Mouse (Mus musculus) small intestine, adult 2 months (tissue): ENCODE data around the gene Rpl10-ps3.

Experiments used
- CTCF ChIP-seq: fragments of 200-500 bp; IDR thresholded peaks from 2 replicates; pipeline ENCODE4 v1.5.1; 2012; ENCODE audit warnings: low read depth, mild to moderate bottlenecking, control low read depth, inconsistent platforms, low read length, moderate library complexity, mixed read lengths; ENCODE audit not compliant: insufficient replicate concordance, insufficient read length; ENCODE audit errors: extremely low read depth
- POLR2A ChIP-seq: fragments of 200-500 bp; IDR thresholded peaks from 2 replicates; pipeline ENCODE4 v1.6.1; 2012; ENCODE audit warnings: low read depth, mild to moderate bottlenecking, control low read depth, inconsistent platforms, low read length, moderate library complexity

- TF ChIP-seq POLR2A (no peak), CTCF (no peak)
These were observed 43.0 kb downstream of the Rpl10-ps3 start for GRCm38 (mm10) chr9:50301722-50302121.
